Mouse (Mus musculus) adrenal gland, adult 18-20 months (tissue): ENCODE results near the gene Ust. TPM values are rescaled to one million over a fixed set of nuclear protein-coding genes. Genes with fewer than 3 reads are reported as not detected.

Experiments used
- DNase-seq, 2 experiments: peaks; one replicate each; pipeline ENCODE4 v3.0.0; 2021 to 2022; ENCODE audit warnings: low spot score in 2 of 2
- total RNA-seq, 2 experiments: library from RNA; stranded (reverse); gene quantifications; 1 replicate in 1 of 2; 2 replicates in 1 of 2; pipeline ENCODE4 v1.2.3; 2021

The Ust gene
- total RNA-seq, 2 experiments from 2014 or later = 5.9 to 6.4 TPM

DNA sequence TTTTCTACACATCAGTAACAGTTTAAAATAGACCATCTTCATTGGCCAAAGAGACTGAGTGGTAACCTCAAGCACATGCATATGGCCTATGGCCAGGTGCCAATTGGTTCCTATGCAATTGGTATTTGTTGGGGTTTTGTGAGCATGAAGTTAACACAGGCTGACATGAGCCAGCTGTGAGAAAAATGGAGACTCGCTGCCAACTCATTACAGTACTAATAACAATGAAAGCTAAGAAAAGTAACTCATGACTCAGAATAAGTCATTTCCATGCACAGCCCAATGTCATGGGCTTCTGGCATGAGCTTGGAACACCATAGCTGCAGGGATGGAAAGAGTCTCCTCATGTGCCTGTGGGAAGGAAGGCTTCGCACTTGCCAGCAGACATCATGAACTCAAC, 86.8 kb downstream of the Ust start:
- DNase-seq = no peak

DNA sequence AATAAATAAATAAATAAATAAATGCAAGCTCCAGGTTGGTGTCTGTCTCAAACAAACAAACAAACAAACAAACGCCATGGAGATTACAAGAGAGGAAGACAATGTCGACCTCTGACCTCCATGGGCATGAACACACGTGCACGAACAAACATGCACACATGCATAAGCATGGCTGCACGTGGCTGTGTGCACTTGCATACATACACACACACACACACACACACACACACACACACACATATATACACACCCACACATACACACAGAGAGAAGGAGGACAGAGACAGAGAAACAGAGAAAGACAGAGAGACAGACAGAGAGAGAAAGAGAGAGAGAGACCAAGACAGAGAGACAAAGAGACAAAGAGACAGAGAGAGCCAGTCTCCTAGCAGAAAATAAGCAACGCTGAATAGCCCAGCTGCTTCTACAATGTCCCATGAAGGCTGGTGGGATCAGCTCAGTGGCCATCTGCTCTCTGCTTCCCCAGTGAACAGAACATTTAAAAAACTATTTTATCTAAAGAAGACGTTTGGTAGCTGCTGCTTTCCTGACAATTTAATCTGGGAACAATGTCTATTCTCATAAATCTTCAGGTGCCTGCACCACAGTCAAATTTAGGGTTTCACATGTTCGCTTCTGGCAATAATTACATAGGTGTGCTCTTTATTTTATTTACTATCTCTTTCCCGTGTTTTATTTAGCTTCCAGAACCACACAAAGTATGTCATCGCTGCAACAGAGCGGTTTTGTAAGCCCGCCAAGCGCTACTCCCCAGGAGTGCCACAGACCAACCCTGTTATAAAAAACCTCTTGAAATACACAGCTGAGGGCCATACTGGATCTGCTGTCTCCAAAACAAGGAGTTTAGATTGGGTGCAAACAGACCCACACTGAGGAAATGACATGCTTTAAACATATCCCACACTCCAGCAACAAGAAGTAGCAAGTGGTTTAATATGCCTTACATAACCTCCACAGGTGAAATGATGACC, 89.5 kb downstream of the Ust start:
- no peak for DNase-seq

DNA sequence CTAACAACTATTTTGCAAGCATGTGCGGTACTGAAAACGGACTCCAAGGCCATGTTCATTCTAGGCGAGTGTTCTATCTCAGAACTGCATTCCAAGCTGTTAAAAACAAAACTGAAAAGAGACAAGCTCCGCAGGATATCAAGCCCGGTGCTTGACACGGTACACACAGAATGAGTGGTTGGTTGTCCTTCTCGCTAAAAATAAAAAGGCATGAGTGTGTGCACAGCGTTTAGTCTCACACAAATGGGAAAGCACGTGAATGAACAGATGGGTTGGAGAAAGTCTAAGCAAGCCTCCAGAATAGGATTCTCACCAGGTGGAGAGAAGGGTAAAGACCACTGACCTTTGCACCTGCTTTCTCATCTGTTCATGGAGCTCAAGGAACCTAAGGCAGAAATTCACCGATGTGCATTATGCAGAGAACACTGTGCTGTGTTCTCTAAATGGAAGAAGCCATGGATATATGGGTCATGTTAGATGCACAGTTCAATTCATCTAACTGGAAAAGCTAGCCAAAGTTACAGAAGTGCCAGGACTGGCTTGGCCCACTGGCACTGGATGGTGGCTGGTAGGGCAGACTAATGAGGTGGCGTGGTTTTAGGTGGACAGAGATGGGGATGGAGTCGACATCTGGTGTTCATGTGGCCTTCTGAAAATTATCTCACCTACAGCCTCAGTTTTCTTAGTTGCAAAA, 90.8 kb downstream of the Ust start:
- no peak for DNase-seq

DNA sequence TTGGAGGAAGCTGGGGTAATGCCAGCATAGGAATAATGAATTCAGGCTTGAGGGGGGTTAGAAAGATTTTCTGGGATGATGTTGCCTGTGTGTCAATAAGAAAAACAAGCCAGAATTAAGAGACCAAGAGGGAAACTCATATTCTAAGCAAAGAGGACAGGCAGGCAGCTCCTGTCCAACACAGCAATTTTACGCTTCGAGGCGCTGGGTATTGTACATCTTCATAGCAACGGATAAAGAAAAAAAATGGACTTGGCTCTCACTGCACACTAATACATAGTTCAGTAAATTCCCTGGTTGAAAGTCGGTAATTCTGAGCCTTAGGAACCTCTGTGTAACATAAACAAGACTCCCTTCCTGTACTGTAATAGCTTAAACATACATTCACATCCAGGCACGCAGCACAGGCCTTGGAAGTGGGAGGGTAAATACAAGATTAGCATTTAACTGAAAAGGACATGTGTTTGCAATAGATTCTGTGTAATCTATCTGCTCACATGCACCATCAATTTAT, 99.1 kb downstream of the Ust start:
- no peak for DNase-seq

DNA sequence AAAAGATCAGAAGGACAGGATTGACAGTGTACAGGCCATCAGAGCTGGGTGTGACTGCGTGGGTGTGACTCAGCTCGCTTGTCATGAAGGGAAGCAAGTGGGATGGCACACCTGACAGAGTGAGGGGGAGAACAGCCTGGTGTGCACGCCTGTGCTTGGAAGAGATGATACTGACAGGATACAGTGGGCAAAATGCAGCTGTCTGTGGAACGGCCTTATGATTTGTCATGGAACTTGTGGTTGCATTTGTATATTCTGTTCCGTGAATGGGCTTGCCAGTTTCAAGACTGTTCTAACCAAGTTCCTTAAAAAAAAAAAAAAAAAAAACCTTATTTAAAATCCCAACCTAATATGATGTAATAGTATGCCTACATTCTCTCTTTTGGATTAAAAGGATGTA, 103.2 kb downstream of the Ust start:
- DNase-seq = no peak

DNA sequence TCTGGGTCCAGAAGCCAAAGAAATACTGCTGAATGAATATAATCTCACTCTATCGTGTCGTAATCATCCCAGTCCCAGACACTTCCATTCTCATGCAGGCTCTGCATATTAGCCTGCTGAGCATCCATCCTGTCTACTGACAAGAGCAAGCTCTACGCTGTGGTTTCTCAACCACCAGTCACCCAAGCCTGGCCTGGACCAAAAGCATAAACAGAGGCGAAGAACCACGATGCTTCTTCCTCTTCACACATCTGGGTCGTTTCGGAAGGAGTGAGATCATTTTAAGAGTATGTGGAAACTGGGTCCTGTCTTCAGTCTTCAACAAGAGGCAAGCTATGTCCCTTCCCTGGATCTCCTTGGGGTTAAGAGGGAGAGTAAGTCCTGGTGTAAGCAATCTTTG, 103.6 kb downstream of the Ust start:
- no peak for DNase-seq

DNA sequence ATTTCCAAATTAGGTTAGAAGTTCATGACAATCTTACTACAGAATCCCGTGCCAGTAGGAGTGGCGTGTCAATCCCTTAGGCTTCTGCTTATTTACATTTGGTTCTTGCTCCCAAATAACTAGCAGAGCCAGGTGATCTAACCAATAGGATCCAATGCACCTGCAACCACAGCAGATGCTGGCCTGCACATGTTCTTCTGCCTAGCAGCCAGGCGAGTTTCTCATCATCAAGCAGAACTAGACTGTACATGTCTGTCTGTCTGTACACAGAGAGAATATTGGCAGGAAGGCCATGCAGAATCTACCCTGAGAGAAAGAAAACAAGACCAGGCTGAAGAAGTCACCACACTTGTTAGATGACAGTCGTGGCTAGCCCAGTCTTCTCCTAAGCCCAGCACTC, 113.5 kb downstream of the Ust start:
- no peak for DNase-seq

DNA sequence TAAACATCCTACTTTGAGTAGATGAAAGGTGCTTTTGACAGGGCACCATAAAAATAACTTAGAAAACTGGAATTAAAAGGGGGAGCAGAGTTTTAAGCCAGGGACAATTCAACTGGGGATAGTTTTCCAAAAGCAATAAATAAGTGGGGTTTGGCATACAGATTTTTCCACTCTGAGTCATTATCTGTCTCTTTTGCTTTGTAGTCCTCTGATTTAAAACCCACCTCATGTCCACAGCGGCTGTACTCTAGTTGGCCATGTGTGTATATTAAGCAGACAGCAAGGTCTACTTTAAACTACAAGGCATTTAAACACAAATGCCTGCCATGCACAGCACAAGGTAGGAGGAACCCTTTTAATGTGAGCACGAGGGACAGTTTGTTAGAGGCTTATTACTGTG, 126.4 kb downstream of the Ust start:
- DNase-seq = no peak

DNA sequence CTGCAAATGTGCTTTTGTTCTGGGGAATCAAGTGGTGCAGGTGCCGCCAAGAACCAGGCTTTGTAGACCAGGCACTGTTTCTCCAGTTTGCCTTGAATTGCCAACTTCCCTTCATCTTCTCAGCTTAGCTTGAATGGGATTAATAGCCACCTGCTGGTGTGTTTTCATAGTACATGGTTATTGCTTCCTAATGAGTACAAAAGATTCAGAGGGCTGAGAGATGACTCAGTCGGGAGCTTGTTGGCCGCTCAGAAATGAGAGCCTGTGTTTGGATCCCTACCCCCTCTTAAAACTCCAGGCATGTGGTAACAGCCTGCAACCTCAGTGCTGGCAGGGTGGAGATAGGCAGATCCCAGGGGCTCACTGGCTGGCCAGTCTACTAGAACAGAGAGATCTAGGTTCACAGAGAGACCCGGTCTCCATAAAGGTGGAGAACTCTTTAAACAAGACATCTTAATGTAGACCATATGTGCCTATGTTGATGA, 127.3 kb downstream of the Ust start:
- DNase-seq = peak in 1 of 2 experiments; percentile 11

DNA sequence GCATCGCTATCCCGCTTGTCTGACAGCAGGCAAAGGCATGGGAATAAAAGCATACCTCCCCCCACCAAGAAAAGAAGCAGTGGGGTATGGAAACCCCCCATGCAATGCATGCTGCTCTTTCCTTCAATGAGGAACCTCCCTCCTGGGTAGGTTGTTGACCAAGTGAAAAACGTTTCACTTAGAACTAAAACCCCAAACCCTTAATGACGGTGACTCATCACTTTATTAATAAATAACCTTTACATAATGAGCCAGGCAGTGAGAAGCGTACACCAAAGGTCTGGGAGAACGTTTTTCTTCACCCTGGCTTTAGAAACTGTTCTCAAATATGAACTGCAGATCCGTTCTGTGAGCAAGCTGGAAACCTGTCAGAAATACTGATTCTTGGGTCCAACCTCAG, 130.4 kb downstream of the Ust start:
- no peak for DNase-seq

DNA sequence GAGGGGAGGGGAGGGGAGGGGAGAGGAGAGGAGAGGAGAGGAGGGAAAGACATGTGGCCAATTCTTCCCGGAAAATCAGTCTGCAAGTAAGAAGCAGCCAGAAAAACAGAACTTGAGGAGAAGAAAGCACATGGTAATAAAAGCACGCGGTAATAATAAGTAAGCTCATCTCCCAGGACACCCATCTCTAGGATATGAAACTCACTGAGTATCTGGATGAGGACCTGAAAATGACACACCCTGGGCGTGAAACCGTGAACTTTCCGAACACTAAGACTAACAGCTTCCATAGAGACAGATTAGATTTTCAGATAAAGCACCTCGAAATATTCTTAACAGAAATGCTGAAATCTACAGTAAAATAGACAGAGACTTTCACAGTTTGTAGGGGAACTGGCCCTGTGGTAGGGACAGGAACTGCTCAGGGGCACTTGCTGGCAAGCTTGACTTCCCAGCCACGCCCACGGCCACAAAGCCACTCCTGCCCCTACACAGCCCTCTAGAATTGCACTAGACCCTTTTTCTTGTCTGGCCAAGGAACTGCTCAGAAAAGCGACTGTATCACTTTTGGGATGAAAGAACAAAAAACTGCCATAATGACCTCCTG, 148.6 kb downstream of the Ust start:
- no peak for DNase-seq

DNA sequence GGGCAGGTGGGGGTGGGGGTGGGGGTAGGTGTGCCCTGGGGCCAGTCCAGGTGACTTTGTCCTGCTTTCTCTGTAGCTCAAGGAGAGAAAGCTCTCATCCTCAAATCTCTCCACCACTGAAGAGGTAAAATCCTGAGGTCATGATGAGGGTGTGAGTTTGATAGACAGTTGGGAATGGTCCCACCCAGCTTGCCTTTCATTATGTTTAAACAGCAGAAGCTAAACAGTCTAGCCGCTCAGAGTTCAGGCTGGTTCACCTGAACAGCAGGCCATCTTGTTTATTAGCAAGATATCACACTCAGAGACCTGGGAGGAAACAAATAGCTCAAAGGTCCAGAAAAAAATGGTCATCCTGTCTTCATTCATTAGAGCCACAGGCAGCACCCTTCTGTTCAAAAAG, 152.8 kb downstream of the Ust start:
- DNase-seq = no peak

DNA sequence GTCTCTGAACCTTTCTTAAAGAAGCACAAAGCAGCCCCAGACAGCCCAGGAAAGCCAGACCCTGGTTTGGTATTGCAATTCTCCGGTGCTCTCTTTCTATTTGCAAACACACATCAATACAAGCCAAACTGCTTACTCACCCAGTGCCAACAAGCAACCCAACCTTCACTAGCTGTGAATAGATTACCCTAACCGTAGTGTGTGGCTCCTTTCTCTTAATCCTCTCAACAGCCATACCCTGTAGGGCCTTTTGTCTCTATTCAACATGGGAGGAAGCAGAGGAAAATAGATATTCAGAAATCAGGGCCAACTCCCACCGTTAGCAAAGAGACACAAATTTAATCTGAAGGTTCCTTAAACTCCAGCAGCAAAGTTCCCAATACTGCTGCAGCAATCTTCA, 154.4 kb downstream of the Ust start:
- DNase-seq = no peak

DNA sequence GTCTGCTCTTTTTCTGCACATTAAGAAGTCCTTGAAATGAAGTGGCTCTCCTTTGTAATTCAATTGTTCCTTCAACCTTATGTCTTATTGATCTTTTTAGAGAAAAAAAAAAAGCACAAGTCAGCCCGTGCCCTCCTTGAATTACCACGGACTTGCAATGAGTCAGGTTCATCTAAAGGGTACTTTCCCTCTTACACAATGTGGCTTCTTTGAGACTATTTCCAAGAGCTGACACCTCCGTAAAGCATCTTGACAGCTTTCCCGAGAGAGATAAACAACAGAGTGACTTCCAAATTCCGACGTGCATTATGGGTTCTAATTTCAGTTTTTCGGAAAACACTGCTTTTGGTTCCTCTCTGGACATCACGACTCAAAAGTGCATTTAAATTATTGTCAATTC, 155.3 kb downstream of the Ust start:
- no peak for DNase-seq

DNA sequence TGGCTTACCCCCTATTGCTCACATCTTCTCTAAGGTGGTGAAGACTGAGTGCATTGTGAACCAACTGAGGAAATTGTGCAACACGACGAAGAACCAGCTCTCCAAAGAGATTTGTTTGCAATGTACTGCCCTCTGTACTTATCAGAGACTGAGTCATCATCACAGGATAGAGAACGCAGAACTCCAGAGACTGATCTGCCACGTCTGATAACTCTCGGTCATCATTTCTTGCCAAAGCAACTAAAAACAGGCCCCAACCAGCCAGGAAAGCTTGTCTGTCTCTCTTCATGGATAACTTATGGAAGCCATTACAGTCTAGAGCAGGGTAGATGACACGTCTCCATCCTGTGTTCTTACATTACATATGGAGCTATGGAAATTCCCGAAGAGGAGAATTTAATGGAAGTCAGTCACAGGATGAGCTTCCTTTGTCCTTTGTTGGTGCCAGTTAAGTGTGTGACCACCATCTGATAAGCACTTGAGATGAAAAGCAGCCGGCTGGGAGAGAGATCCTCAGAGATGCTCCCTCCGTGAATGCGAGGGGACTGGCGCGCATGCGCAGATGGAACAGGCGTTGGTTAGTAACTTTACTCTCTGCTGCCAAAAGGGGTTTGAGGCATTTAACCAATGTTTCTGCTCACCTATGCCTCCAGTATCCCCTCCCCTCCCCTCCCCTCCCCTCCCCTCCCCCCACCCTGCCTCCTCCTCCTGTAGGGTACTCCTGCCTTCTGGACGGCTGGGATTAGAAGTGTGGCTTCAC, 160.2 kb downstream of the Ust start:
- DNase-seq = no peak

DNA sequence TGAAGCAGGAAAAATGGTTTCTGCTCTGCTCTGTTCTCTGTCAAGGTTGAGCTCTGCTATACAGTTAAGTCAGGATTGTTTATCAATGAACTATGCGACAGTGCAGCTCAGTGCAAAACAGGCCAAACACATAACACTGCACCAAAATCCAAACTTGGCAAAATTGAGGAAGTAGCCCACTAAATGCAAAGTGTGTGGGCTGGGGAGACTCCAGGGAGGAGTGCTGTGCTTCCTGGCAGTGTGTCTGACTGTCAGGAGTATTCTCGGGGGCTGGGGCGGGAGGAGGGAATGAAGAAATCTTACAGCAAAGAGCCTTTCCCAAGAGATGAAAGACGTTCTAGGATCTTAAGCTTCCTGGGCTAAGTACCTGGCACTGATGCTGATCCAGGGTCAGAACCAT, 165.1 kb downstream of the Ust start:
- no peak for DNase-seq

DNA sequence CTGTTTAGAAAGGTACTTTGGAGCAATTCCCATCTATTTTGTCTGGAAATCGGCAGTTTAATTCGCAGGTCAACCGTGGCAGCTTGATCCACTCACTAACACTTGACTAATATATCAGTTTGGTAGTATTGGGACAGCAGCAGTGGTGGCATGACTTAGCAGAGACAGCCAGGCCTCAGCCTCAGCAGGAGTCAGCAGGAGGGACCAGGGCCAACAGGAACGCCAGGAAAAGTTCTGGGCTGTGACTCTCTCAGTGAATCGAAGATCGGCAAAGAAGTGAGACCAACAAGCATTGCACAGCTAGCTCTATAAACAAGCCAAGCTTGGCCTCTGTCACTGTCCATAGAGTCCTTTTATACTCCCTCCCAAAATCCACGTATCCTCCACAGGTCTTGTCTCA, 168.0 kb downstream of the Ust start:
- no peak for DNase-seq

DNA sequence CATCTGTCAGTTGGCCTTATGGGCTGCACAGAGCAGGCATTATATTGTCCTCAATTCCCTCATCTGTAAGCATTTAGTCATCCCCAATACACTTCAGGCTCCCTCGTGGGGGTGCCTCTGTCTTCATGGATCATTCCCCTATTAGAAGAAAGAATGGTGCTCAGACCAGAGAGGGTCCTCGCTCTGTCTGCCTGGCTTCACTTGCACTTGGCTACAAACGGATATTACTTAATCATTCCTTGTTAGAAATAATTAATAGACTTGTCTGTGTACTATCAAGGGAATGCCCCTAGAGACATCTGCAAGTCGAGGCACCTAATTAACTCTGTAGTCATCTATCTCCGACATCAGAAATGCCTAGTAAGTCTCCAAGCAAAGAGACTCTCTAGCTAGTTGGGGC, 171.1 kb downstream of the Ust start:
- no peak for DNase-seq

DNA sequence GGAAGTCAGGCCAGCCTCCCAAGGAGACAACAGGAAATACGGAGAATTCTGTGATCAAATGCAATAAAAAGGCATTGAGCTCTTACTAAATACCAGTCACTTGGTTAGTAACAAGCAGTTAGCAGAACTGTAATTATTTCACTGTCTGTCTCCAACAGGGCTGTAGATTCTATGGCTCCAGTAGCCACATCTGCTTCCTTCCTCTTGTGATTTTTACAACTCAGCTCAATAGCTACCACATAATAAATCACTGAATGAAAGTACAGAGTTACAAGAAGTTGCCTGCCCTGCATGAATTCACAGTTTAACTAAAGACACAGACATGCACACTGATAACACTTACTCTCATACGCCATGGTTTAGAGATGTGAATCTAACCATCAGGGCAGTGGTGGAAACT, 176.1 kb downstream of the Ust start:
- DNase-seq = no peak

DNA sequence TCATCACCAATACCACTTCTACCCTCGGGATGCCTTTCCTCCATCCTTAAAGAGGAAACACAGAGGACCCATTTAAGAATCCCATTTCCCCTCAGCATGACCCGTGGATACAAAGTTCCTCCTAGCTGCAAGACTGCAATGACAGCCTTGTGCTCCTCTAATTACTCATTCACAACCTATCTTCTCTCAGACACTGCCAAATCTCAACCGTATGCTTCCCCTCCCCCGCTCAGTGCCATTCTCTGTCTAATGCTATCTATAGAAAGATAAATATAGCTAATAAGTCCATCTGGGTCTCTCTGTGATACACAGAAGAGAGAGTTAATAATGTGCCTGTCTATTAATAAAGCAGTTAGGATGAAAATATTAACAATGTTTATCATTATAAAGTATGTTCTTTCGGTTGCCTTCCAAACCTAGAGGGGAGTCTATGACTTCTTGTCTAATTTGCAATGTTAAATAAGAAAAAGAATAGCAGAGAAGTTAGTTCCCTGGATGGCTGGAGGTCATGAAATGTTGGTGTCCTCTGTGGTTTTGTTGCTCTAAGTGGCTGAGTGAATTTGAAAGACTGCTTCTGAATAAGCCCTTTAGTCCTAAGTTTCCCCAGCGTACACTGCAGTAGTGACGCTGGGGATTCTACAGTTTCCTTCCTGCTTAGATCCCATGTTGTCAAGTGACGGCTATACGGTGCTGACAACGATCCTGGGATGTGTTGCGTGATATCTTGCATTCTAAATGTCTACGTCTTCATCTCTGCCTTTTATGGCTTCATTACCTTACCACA, 178.8 kb downstream of the Ust start:
- DNase-seq = no peak
